ENCODE assay signal across 11 mouse cellular contexts in genomic region chr10:120128601-120129277, GRCm38 (mm10). TPM values are rescaled to one million over a fixed set of nuclear protein-coding genes. Genes with fewer than 3 reads are reported as not detected.
DNase-seq lines count a peak whose midpoint lies in the region; ATAC-seq lines count a peak whose summit lies in the region.
"Had no signal": no experiment of that assay in that cellular context is flagged by ENCODE, and none has a peak within 500 bp of the region (broad histone marks: within the 10 kb centered on the region; RNA-seq: fewer than 3 reads in every experiment).

No protein-coding gene starts in this region.

- H3K36me3 ChIP-seq in liver, embryonic 12.5 days, result no peaks in the 10 kb centered on the region
- no peaks in the 10 kb centered on the region for H3K36me3 ChIP-seq in hindbrain, embryonic 13.5 days
- no peaks in the 10 kb centered on the region for H3K36me3 ChIP-seq in kidney, embryonic 14.5 days (ENCODE audit: control insufficient read depth, insufficient read depth, low read length)
- H3K36me3 ChIP-seq in midbrain, embryonic 15.5 days (replicated peaks), result no peaks in the 10 kb centered on the region

- no peak overlapping the region for H3K4me3 ChIP-seq in liver, embryonic 12.5 days
- H3K4me3 ChIP-seq in hindbrain, embryonic 13.5 days, result no peak overlapping the region
- H3K4me3 ChIP-seq in kidney, embryonic 14.5 days (ENCODE audit: low read length), result peak overlapping the region; percentile 8; the same call in 1 of the 2 replicates
- H3K4me3 ChIP-seq in midbrain, embryonic 15.5 days, result no peak overlapping the region

- ATAC-seq in liver, embryonic 12.5 days, result no peak
- no peak for ATAC-seq in hindbrain, embryonic 13.5 days (ENCODE audit: low FRiP score)
- ATAC-seq in kidney, embryonic 14.5 days (ENCODE audit: low FRiP score, low TSS enrichment), result no peak
- ATAC-seq in midbrain, embryonic 15.5 days (replicated peaks), result no peak
- ATAC-seq in megakaryocyte-erythroid progenitor cell, adult 5-6 weeks (replicated peaks; ENCODE audit: low FRiP score, low TSS enrichment, poor library complexity, severe bottlenecking), result no peak
- ATAC-seq: lung, postnatal 0 days had no signal

- 34% methylated on average over 13 of the region's 13 CpGs for WGBS in liver, embryonic 12.5 days (ENCODE audit: insufficient replicate concordance)
- 40% methylated on average over 13 of the region's 13 CpGs for WGBS in hindbrain, embryonic 13.5 days
- WGBS in kidney, embryonic 14.5 days, result 29% methylated on average over 13 of the region's 13 CpGs
- 44% methylated on average over 13 of the region's 13 CpGs for WGBS in midbrain, embryonic 15.5 days

- DNase-seq in liver, result no peak
- no peak for DNase-seq in cerebellum, adult 11 months
- no peak for DNase-seq in cerebellum, postnatal 14 days
- DNase-seq: cerebellum, adult 9-11 months; gastrocnemius, postnatal 25 days had no signal

- no peak overlapping the region for H3K9ac ChIP-seq in liver, embryonic 12.5 days
- no peak overlapping the region for H3K9ac ChIP-seq in hindbrain, embryonic 13.5 days
- H3K9ac ChIP-seq in kidney, embryonic 14.5 days (ENCODE audit: low read depth, low read length), result no peak overlapping the region
- no peak overlapping the region for H3K9ac ChIP-seq in midbrain, embryonic 15.5 days

- 0 out of 2 replicates have a peak, but pooled peaks cover 5% of the 10 kb centered on the region for H3K4me1 ChIP-seq in liver, embryonic 12.5 days
- H3K4me1 ChIP-seq in hindbrain, embryonic 13.5 days (replicated peaks), result peaks cover 10% of the 10 kb centered on the region; the same call in 1 of the 2 replicates
- H3K4me1 ChIP-seq in kidney, embryonic 14.5 days (ENCODE audit: control insufficient read depth, insufficient read depth, low read length), result no peaks in the 10 kb centered on the region
- peaks cover 1% of the 10 kb centered on the region; the same call in 1 of the 2 replicates for H3K4me1 ChIP-seq in midbrain, embryonic 15.5 days

- peaks cover 19% of the 10 kb centered on the region; the same call in 1 of the 2 replicates for H3K27me3 ChIP-seq in liver, embryonic 12.5 days (replicated peaks)
- H3K27me3 ChIP-seq in hindbrain, embryonic 13.5 days, result no peaks in the 10 kb centered on the region
- no peaks in the 10 kb centered on the region for H3K27me3 ChIP-seq in kidney, embryonic 14.5 days (ENCODE audit: control insufficient read depth, insufficient read depth, low read length)
- no peaks in the 10 kb centered on the region for H3K27me3 ChIP-seq in midbrain, embryonic 15.5 days (replicated peaks)

- 0 out of 2 replicates have a peak overlapping the region, but pooled peaks have one; percentile 19 for H3K4me2 ChIP-seq in liver, embryonic 12.5 days
- H3K4me2 ChIP-seq in hindbrain, embryonic 13.5 days, result peak overlapping the region; percentile 3; the same call in 1 of the 2 replicates
- H3K4me2 ChIP-seq in kidney, embryonic 14.5 days (replicated peaks; ENCODE audit: low read depth, low read length), result peak overlapping the region; percentile 27
- 0 out of 2 replicates have a peak overlapping the region, but pooled peaks have one; percentile 11 for H3K4me2 ChIP-seq in midbrain, embryonic 15.5 days

- H3K27ac ChIP-seq in liver, embryonic 12.5 days, result no peak overlapping the region
- H3K27ac ChIP-seq in hindbrain, embryonic 13.5 days, result no peak overlapping the region
- H3K27ac ChIP-seq in kidney, embryonic 14.5 days (ENCODE audit: low read depth, low read length), result no peak overlapping the region
- H3K27ac ChIP-seq in midbrain, embryonic 15.5 days, result no peak overlapping the region

- H3K9me3 ChIP-seq in liver, embryonic 12.5 days (replicated peaks), result no peaks in the 10 kb centered on the region
- no peaks in the 10 kb centered on the region for H3K9me3 ChIP-seq in hindbrain, embryonic 13.5 days
- no peaks in the 10 kb centered on the region for H3K9me3 ChIP-seq in kidney, embryonic 14.5 days (ENCODE audit: control insufficient read depth, low read length)
- no peaks in the 10 kb centered on the region for H3K9me3 ChIP-seq in midbrain, embryonic 15.5 days

RNA-seq across cellular contexts. Expression of gene Helb, which starts 16.0 kb away (rescaled TPM):
- polyA plus RNA-seq in liver, embryonic 12.5 days (2016; fragmentation: Nextera tagmentation; extraction: Ambion mirVana), result 10.0 and 10.7 TPM in 2 replicates
- 2.9 and 3.8 TPM in 2 replicates for polyA plus RNA-seq in hindbrain, embryonic 13.5 days (2015; fragmentation: Nextera tagmentation; extraction: Ambion mirVana)
- 2.2 and 4.8 TPM in 2 replicates for polyA plus RNA-seq in kidney, embryonic 14.5 days (2014; fragmentation: Nextera tagmentation; extraction: Ambion mirVana)
- 2.1 and 2.2 TPM in 2 replicates for polyA plus RNA-seq in midbrain, embryonic 15.5 days (2015; fragmentation: Nextera tagmentation; extraction: Ambion mirVana)
- 24.1 and 26.1 TPM in 2 replicates for total RNA-seq in megakaryocyte-erythroid progenitor cell, adult 5-6 weeks (2014; fragmentation: Nextera tagmentation)
- 30.3 and 34.1 TPM in 2 replicates for total RNA-seq in megakaryocyte-erythroid progenitor cell, adult 5-6 weeks (2017)
